Mouse (Mus musculus) liver, embryonic 13.5 days (tissue): ENCODE data around the gene Ebpl. TPM values are rescaled to one million over a fixed set of nuclear protein-coding genes. Genes with fewer than 3 reads are reported as not detected.

Experiments used
- ATAC-seq: fragments of 200-750 bp; cut with Nextera tagmentation; 2 replicates; pipeline ENCODE4 v1.8.0; 2017; ENCODE audit warnings: low read depth, mild to moderate bottlenecking, moderate number of reproducible peaks, moderate library complexity
- DNase-seq: peaks from one replicate; pipeline ENCODE4 v3.0.0; 2022
- H3K27ac ChIP-seq: fragments of 300-500 bp; sonication (generic); 2 replicates; pipeline ENCODE4 v1.5.1; 2015; ENCODE audit warnings: moderate library complexity, mild to moderate bottlenecking, inconsistent platforms
- H3K27me3 ChIP-seq: fragments of 300-500 bp; sonication (generic); 2 replicates; pipeline ENCODE4 v1.6.1; 2015; ENCODE audit warnings: mild to moderate bottlenecking, inconsistent platforms
- H3K36me3 ChIP-seq: fragments of 300-500 bp; sonication (generic); 2 replicates; pipeline ENCODE4 v1.6.1; 2015; ENCODE audit warnings: mild to moderate bottlenecking, inconsistent platforms
- H3K4me1 ChIP-seq: fragments of 300-500 bp; sonication (generic); replicated peaks from 2 replicates; pipeline ENCODE4 v1.6.1; 2015; ENCODE audit warnings: inconsistent platforms
- H3K4me2 ChIP-seq: fragments of 300-500 bp; sonication (generic); 2 replicates; pipeline ENCODE4 v1.6.1; 2015; ENCODE audit warnings: inconsistent platforms, mild to moderate bottlenecking, moderate library complexity
- H3K4me3 ChIP-seq: fragments of 300-500 bp; sonication (generic); replicated peaks from 2 replicates; pipeline ENCODE4 v1.5.1; 2015; ENCODE audit warnings: mild to moderate bottlenecking, inconsistent platforms
- H3K9ac ChIP-seq: fragments of 300-500 bp; sonication (generic); 2 replicates; pipeline ENCODE4 v1.6.1; 2015; ENCODE audit warnings: mild to moderate bottlenecking, inconsistent platforms
- H3K9me3 ChIP-seq: fragments of 300-500 bp; sonication (generic); replicated peaks from 2 replicates; pipeline ENCODE4 v1.6.1; 2016; ENCODE audit warnings: inconsistent platforms
- WGBS: fragments of 180-500 bp; shearing (Covaris S2); methylation state at CpG from one replicate; pipeline ENCODE4 v1.1.7; 2015; ENCODE audit not compliant: insufficient replicate concordance; 5-methylcytosine and 5-hydroxymethylcytosine counted together
- polyA plus RNA-seq: library from polyadenylated mRNA; unstranded; fragments of >200 nt; fragmentation: Nextera tagmentation; extraction: Ambion mirVana; gene quantifications from 2 replicates; pipeline ENCODE4 v1.2.1, GENCODE M21; 2015

Gene Ebpl
- polyA plus RNA-seq, 1 experiment from 2014 or later = 4.5 TPM

DNA sequence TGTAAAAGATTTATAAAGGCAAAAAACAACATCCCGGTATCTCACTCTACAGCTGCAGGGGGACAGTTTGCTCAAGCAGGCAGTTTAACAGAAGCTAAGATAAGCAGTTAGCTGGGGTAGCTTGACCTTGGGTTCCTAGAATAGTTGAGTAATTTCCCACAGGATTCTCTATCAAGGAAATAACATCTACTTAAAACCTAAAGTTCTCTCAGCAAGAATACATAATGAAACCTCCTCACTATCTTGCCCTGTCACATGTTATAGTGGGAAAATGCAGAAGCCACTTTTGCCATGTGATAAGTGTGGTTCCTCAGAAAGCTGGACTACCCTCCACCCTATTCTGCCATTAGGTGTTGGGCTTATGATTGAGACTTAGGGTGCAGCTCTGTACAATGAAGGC is 37.5 kb downstream of the Ebpl start:
- DNase-seq (no peak), ATAC-seq (no peak)
- Histone ChIP-seq H3K27me3 (no peaks in the 10 kb centered on the region), H3K9me3 (no peaks in the 10 kb centered on the region), H3K9ac (no peak overlapping the region), H3K4me3 (no peak overlapping the region), H3K4me1 (peaks cover 10% of the 10 kb centered on the region; the same call in 1 of the 2 replicates), H3K4me2 (no peak overlapping the region), H3K36me3 (no peaks in the 10 kb centered on the region), H3K27ac (no peak overlapping the region)
- 58% methylated on average over 1 of the region's 1 CpGs for WGBS

DNA sequence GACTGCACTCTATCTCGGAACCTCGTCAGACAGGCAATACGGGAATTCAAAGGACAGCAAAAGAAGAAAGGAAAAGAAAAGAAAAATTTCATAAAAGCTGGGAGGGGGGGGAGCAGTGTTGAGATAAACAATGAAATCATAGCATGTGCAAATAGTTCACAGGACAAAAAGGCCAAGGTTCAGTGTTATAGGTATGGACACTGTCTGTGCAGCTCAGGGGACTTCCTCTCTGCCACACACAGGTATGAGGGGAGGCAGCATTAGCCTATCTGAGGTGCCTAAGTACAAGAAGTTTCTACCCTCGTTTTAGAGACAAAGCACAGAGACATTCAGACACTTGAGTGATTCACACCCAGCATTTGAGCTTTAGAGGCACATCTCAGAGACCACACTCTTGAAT is 39.0 kb downstream of the Ebpl start:
- Histone ChIP-seq H3K4me1 (peaks cover 8% of the 10 kb centered on the region; the same call in 1 of the 2 replicates), H3K36me3 (no peaks in the 10 kb centered on the region), H3K27me3 (no peaks in the 10 kb centered on the region), H3K4me3 (no peak overlapping the region), H3K4me2 (no peak overlapping the region), H3K27ac (no peak overlapping the region), H3K9ac (no peak overlapping the region), H3K9me3 (no peaks in the 10 kb centered on the region)
- no peak for DNase-seq
- ATAC-seq = no peak
- 65% methylated on average over 4 of the region's 4 CpGs for WGBS

DNA sequence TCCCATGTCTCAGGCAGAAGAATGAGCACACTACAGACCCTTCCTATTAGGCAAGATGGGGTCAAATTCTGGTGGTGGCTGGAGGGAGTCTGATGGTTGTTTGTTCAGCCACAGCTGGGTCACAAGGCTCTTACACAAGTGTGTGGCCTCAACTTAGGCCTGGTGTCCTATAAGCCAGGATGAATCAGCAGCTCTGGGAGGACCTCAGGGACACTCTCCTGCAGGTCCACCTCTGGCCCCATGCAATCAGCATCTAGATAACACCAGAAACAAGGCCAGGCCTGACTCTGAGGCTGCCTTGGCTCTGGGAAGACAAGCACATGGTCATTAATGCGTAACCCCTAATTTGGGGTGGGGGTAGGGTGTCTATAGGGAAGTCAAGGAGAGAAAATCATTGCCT is 39.5 kb downstream of the Ebpl start:
- 63% methylated on average over 1 of the region's 1 CpGs for WGBS
- no peak overlapping the region for H3K9ac ChIP-seq
- no peak overlapping the region for H3K4me3 ChIP-seq
- H3K36me3 ChIP-seq = no peaks in the 10 kb centered on the region
- no peaks in the 10 kb centered on the region for H3K27me3 ChIP-seq
- H3K9me3 ChIP-seq = no peaks in the 10 kb centered on the region
- H3K4me2 ChIP-seq = no peak overlapping the region
- DNase-seq = no peak
- H3K27ac ChIP-seq = no peak overlapping the region
- peak; percentile 51; the same call in 1 of the 2 replicates for ATAC-seq
- H3K4me1 ChIP-seq = peaks cover 8% of the 10 kb centered on the region; the same call in 1 of the 2 replicates

DNA sequence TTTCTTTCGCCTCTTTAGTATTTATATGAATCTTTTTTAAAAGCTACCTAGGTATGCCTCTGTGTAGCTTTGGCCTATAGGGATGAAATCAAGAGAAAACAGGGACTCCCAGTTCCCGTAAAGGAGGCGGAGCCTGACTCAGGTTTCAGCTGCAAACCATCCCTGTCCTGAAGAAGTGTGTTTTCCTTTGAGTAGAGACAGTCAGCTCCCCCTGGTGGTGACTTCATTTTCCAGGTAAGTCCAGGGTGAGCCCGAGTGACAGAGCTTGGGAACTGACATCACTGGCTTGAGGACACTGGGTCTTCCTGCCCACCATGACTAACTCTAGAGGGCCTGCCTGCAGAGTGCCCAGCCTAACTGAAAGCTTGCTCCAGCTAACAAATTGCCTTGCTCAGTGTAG is 43.4 kb downstream of the Ebpl start:
- 31% methylated on average over 4 of the region's 4 CpGs for WGBS
- H3K4me3 ChIP-seq = no peak overlapping the region
- ATAC-seq = no peak

DNA sequence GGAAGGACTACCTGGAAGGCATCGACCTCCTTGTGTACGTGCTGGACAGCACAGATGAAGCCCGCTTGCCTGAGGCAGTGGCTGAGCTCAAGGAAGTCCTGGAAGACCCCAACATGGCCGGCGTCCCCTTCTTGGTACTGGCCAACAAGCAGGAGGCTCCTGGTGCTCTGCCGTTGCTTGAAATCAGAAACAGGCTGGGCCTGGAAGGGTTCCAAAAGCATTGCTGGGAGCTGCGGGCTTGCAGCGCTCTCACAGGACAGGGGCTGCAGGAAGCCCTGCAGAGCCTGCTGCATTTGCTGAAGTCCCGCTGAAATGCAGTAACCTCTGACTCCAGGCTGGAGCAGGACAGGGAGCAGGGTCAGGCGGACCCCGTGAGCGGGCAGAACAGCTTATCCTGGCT is 49.3 kb downstream of the Ebpl start:
- Histone ChIP-seq H3K9ac (no peak overlapping the region), H3K4me2 (peak overlapping the region; percentile 26), H3K9me3 (no peaks in the 10 kb centered on the region), H3K36me3 (no peaks in the 10 kb centered on the region), H3K27ac (no peak overlapping the region), H3K27me3 (no peaks in the 10 kb centered on the region), H3K4me3 (no peak overlapping the region), H3K4me1 (0 out of 2 replicates have a peak, but pooled peaks cover 14% of the 10 kb centered on the region)
- WGBS = 36% methylated on average over 12 of the region's 12 CpGs
- no peak for DNase-seq
- no peak for ATAC-seq

More for the DNA sequence above, 43.4 kb downstream of the Ebpl start:
- H3K4me2 ChIP-seq = no peak overlapping the region
- DNase-seq = no peak
- H3K9me3 ChIP-seq = no peaks in the 10 kb centered on the region
- H3K27me3 ChIP-seq = no peaks in the 10 kb centered on the region
- H3K27ac ChIP-seq = no peak overlapping the region
- H3K4me1 ChIP-seq = peaks cover 8% of the 10 kb centered on the region; the same call in 1 of the 2 replicates
- H3K36me3 ChIP-seq = no peaks in the 10 kb centered on the region
- no peak overlapping the region for H3K9ac ChIP-seq

DNA sequence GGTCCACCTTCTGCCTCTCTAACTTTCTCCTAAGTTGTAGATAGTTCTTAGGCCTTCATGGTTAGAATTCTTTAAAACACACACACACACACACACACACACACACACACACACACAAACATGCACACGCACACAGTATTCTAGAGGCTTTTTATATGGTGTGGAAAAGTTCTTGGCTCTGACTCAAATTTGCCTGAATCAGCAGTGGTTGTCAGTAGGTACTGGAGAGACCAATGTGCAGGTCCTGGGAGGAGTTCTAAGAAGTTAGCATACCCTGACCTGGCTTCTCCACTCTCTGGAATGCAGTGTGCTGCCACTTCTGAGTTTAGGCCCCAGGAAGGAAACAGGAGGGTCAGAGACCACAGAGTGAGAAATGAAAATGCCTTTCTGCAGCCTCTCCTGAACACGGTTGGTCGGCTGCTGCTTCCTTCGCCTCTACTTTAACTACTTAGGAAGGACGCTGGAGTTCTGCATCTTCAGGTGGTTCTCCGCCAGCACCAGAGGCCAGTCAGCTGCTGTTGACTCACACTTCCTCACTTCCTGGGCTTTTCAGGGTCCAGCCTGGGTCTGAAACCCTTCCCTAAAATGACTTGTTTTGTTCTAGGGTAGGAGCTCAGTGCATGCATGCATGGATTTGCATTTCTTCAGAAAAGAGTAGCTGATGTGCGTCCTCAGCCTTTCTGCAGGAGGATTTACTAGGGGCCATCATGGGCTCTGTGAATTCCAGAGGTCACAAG is 50.0 kb downstream of the Ebpl start:
- WGBS = 44% methylated on average over 7 of the region's 7 CpGs
- H3K9ac ChIP-seq = no peak overlapping the region
- H3K4me2 ChIP-seq = peak overlapping the region; percentile 26
- no peaks in the 10 kb centered on the region for H3K27me3 ChIP-seq
- 0 out of 2 replicates have a peak, but pooled peaks cover 14% of the 10 kb centered on the region for H3K4me1 ChIP-seq
- H3K27ac ChIP-seq = 0 out of 2 replicates have a peak overlapping the region, but pooled peaks have one; percentile 18
- H3K9me3 ChIP-seq = no peaks in the 10 kb centered on the region
- ATAC-seq (no peak), DNase-seq (no peak)
- no peak overlapping the region for H3K4me3 ChIP-seq
- H3K36me3 ChIP-seq = no peaks in the 10 kb centered on the region

DNA sequence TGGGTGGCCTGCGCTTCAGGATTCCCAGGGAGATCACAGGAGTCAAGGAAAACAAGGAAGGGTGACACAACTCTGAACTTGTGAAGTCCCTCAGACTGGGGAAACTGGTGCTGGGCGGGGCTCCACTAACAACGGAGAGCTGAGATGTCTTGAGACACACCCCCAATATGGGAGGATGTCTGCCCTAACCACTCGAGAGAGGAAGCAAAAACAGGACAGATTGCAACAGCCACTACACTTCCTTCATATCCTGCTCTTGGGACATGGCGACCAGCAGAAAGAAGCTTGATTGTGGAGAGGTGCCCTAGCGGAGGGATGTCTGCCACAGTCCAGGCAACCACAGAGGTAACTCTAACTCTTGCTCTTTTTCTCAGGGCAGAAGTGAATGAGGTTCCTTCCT is 50.6 kb downstream of the Ebpl start, which contains the start of gene Arl11:
Arl11 (plus strand) TSS at position 161 of the 400 bp plus-strand sequence.
- no peak for DNase-seq
- Histone ChIP-seq H3K27ac (0 out of 2 replicates have a peak within 1 kb of the TSS, but pooled peaks have one; percentile 18), H3K4me2 (peak within 1 kb of the TSS; percentile 26), H3K9ac (no peak within 1 kb of the TSS), H3K4me1 (0 out of 2 replicates have a peak, but pooled peaks cover 14% of the 10 kb centered on the region), H3K27me3 (no peaks in the 10 kb centered on the region), H3K4me3 (no peak within 1 kb of the TSS), H3K9me3 (no peaks in the 10 kb centered on the region), H3K36me3 (no peaks in the 10 kb centered on the region)
- WGBS = 15% methylated on average over 6 of the region's 6 CpGs
- no peak for ATAC-seq

DNA sequence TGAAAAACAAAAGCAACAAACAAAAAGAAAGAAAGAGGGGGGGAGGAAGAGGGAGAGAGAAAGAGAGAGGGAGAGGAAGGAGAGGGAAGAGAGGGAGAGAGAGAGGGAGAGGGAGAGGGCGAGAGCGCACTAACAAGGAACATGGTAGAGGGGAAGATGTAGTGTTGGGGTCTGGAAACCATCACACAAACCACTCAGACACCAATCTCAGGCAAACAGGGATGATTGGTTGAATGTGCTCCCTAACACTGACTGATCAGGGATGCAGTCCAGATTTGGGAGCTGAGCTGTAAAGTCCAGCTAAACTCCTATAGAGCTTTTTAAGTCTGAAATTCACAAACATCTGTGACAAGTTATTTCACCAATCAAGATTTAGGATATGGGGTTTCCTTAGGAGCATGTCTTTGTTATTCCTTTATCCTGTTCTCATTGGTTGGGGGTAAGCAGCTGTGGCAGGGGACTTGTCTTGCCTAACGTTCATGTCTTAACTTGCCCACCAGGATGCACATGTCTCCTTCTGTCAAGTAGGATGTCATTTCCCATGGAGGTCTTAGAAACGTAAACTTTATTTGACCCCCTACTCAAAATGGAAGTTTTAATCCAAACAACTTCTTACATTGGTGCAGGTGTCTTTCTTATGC is 56.1 kb downstream of the Ebpl start:
- Histone ChIP-seq H3K27ac (no peak overlapping the region), H3K4me1 (no peaks in the 10 kb centered on the region), H3K4me2 (no peak overlapping the region), H3K9ac (no peak overlapping the region), H3K36me3 (no peaks in the 10 kb centered on the region), H3K4me3 (no peak overlapping the region), H3K27me3 (no peaks in the 10 kb centered on the region), H3K9me3 (no peaks in the 10 kb centered on the region)
- 70% methylated on average over 4 of the region's 4 CpGs for WGBS
- DNase-seq = no peak
- ATAC-seq = no peak

DNA sequence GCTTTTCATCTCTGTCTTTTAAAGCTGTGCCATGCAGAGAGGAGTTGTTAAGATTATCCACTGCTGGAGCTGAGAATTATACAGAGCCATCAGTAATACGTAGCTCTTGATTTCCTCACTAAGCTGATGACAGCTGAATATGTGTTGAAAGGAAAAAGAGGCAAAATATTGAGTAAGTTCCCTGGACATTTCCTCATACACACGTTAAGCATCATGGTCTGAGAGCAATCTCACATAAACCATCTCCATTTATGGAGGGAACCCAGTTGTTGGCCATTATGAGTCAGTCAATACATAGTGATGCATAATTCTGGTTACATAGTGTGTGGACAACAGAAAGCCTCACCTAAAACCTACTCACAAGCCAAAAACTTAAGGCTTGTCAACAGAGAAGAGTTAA is 57.8 kb downstream of the Ebpl start:
- Histone ChIP-seq H3K9me3 (no peaks in the 10 kb centered on the region), H3K27me3 (no peaks in the 10 kb centered on the region), H3K36me3 (no peaks in the 10 kb centered on the region), H3K9ac (no peak overlapping the region), H3K4me2 (no peak overlapping the region), H3K27ac (no peak overlapping the region), H3K4me3 (no peak overlapping the region), H3K4me1 (no peaks in the 10 kb centered on the region)
- ATAC-seq (no peak), DNase-seq (no peak)
- WGBS = 43% methylated on average over 2 of the region's 2 CpGs

DNA sequence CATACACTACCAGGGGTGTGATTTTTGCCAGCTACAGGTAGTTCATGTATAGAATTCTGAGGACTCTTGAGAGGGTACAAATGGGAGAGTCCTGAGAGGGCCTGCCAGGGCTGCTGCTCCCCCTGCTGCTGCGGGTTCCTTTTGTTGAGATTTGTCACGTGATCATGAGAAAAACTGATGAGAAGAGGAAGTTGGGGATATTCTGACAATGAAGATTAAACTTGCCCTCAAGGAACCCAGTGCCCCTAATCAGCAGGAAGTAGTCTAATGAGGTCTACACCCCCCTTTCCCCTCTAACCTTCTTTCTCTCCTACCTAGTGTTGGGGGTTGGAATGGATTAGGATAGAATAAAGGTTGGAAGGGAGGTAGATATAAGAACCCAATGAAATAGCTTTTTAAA is 58.9 kb downstream of the Ebpl start:
- no peaks in the 10 kb centered on the region for H3K27me3 ChIP-seq
- no peak overlapping the region for H3K27ac ChIP-seq
- H3K9me3 ChIP-seq = no peaks in the 10 kb centered on the region
- ATAC-seq = no peak
- H3K4me1 ChIP-seq = no peaks in the 10 kb centered on the region
- H3K36me3 ChIP-seq = no peaks in the 10 kb centered on the region
- H3K9ac ChIP-seq = no peak overlapping the region
- DNase-seq = no peak
- WGBS = 16% methylated on average over 2 of the region's 2 CpGs
- no peak overlapping the region for H3K4me2 ChIP-seq
- H3K4me3 ChIP-seq = no peak overlapping the region

DNA sequence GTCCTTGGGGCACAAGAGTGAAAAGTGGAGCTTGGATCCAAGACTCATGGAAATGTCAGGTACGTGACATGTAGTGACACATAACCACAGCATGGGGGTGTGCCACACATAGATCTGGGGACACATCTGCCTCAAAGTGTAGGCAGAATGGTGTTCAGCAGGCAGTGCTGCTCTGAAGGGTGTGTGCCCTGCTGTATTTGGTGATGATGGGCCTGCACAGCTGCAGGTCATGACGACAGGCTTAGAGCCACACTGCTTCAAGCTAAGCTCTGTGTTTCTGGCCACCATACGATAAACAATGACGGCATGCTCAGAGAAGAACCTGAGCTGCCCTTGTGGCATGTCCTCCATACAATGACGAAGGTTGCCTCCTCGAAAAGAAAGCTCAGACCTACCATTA is 60.4 kb downstream of the Ebpl start:
- 69% methylated on average over 6 of the region's 6 CpGs for WGBS
- H3K36me3 ChIP-seq = no peaks in the 10 kb centered on the region

More for the DNA sequence above, 60.4 kb downstream of the Ebpl start:
- Histone ChIP-seq H3K27ac (no peak overlapping the region), H3K9me3 (no peaks in the 10 kb centered on the region), H3K4me3 (no peak overlapping the region), H3K4me1 (no peaks in the 10 kb centered on the region), H3K27me3 (no peaks in the 10 kb centered on the region), H3K9ac (no peak overlapping the region), H3K4me2 (no peak overlapping the region)
- ATAC-seq = no peak
- no peak for DNase-seq
